ENCODE assay signal across 18 mouse cellular contexts in genomic region chr4:116764001-116764400, GRCm38 (mm10). TPM values are rescaled to one million over a fixed set of nuclear protein-coding genes. Genes with fewer than 3 reads are reported as not detected.
DNase-seq lines count a peak whose midpoint lies in the region; TF ChIP-seq lines count a peak whose summit lies in the region.
"Had no signal": no experiment of that assay in that cellular context is flagged by ENCODE, and none has a peak within 500 bp of the region (broad histone marks: within the 10 kb centered on the region; RNA-seq: fewer than 3 reads in every experiment).

No protein-coding gene starts in this region.

- in situ Hi-C loops in ES-E14 (cut with MboI; ENCODE audit: low sequenced_read_pairs in 2 of 2, unreplicated experiment in 2 of 2), result no loop called here

- no peak overlapping the region for H3K9ac ChIP-seq in ES-E14 (ENCODE audit: insufficient read depth, low read depth, low read length, poor library complexity, severe bottlenecking)
- H3K9ac ChIP-seq: embryonic facial prominence, embryonic 12.5 days had no signal

- no peak overlapping the region for H3K4me3 ChIP-seq in ES-E14 (ENCODE audit: insufficient read depth in 1 of 2, low read depth in 1 of 2, low read length in 2 of 2, poor library complexity in 1 of 2, severe bottlenecking in 1 of 2)
- H3K4me3 ChIP-seq in gastrocnemius, adult 2 months, result no peak overlapping the region
- H3K4me3 ChIP-seq: embryonic facial prominence, embryonic 10.5 days; embryonic facial prominence, embryonic 12.5 days had no signal

- H3K4me1 ChIP-seq in ES-E14 (ENCODE audit: control insufficient read depth in 2 of 2, insufficient read depth in 2 of 2, low read length in 2 of 2, poor library complexity in 1 of 2), result peaks cover 4 to 7% of the 10 kb centered on the region in 2 experiments; a peak in 1 of 4 replicates
- H3K4me1 ChIP-seq: embryonic facial prominence, embryonic 10.5 days; embryonic facial prominence, embryonic 12.5 days had no signal

- peaks cover 4% of the 10 kb centered on the region for H3K36me3 ChIP-seq in ES-E14 (ENCODE audit: control insufficient read depth, insufficient read depth, low read length, poor library complexity, severe bottlenecking)
- H3K36me3 ChIP-seq: embryonic facial prominence, embryonic 10.5 days; embryonic facial prominence, embryonic 12.5 days had no signal

- H3K9me3 ChIP-seq in ES-E14 (ENCODE audit: control insufficient read depth, insufficient read depth, low read depth, low read length), result no peaks in the 10 kb centered on the region
- H3K9me3 ChIP-seq: embryonic facial prominence, embryonic 10.5 days; embryonic facial prominence, embryonic 12.5 days had no signal

- DNase-seq in 3134 (ENCODE audit: extremely low read depth, insufficient read length, low spot score) (peak; percentile 20), 3T3-L1 (ENCODE audit: low read depth, low spot score) (peak; percentile 48), ES-E14 (ENCODE audit: low read depth, low spot score) (no peak), ZHBTc4 (ENCODE audit: low read depth, low spot score) (peak; percentile 37)
- DNase-seq in gastrocnemius, adult 2 months, result no peak
- DNase-seq in kidney, postnatal 10 days, result no peak
- DNase-seq in layer of hippocampus, adult 8-10 months (ENCODE audit: low spot score in 2 of 2), result no peak
- DNase-seq: adrenal gland, adult 2 months; adrenal gland, postnatal 10 days; adrenal gland, postnatal 25 days; cerebellum, adult 11 months; cerebellum, adult 18-20 months; cerebellum, adult 8-10 months; cerebellum, adult 9-11 months; cerebellum, postnatal 14 days; cerebellum, postnatal 36 days had no signal

- TF ChIP-seq CTCF in gastrocnemius, adult 2 months (IDR thresholded peaks at IDR 0.05), result no peak

- 0 out of 2 replicates have a peak overlapping the region, but pooled peaks have one; percentile 22 for H3K27ac ChIP-seq in ES-E14 (ENCODE audit: insufficient read depth, low read depth, low read length, poor library complexity, severe bottlenecking)
- no peak overlapping the region for H3K27ac ChIP-seq in gastrocnemius, adult 2 months
- H3K27ac ChIP-seq: embryonic facial prominence, embryonic 10.5 days; embryonic facial prominence, embryonic 12.5 days had no signal

- intact Hi-C loops in gastrocnemius, adult 2 months (cut with DNase I), result no loop called here

TF ChIP-seq in ES-E14, 5 proteins besides CTCF, POLR2A, EP300 and RAD21:
- TF ChIP-seq ZC3H11A (IDR thresholded peaks at IDR 0.05; ENCODE audit: borderline replicate concordance, low read depth, low read length) (no peak), ZNF384 (IDR thresholded peaks at IDR 0.05; ENCODE audit: low read depth, low read length) (no peak), CHD2 (IDR thresholded peaks at IDR 0.05; ENCODE audit: low read depth, low read length) (no peak), HCFC1 (IDR thresholded peaks at IDR 0.05; ENCODE audit: borderline replicate concordance, insufficient read depth, low read length) (no peak), MAFK (IDR thresholded peaks at IDR 0.05; ENCODE audit: insufficient read depth, low read depth, low read length) (no peak)

RNA-seq across cellular contexts. Expression of gene Tesk2, which starts 43.3 kb away (rescaled TPM):
- total RNA-seq in ES-E14 (2012; rRNA removed), result 15.3 and 20.6 TPM in 2 replicates
- total RNA-seq in gastrocnemius, adult 2 months (2021), result 1 to 10 TPM; 1.5 TPM
- 1 to 10 TPM; 4.1 to 5.9 (median 4.7) TPM for total RNA-seq in layer of hippocampus, adult 8-10 months (2022)

RNA-seq across cellular contexts. Expression of gene Toe1, which starts 43.4 kb away (rescaled TPM):
- 47.4 and 51.9 TPM in 2 replicates for total RNA-seq in ES-E14 (2012; rRNA removed)
- total RNA-seq in gastrocnemius, adult 2 months (2021), result 1 to 10 TPM; 4.1 to 5.4 TPM
- 10 to 100 TPM; 11.3 to 16.1 (median 14.0) TPM for total RNA-seq in layer of hippocampus, adult 8-10 months (2022)

RNA-seq across cellular contexts. Expression of gene Mutyh, which starts 43.5 kb away (rescaled TPM):
- 23.1 and 32.2 TPM in 2 replicates for total RNA-seq in ES-E14 (2012; rRNA removed)
- 1 to 10 TPM in 1 of 2 experiments, under 1 TPM in 1; 0.87 to 1.8 TPM for total RNA-seq in gastrocnemius, adult 2 months (2021)
- total RNA-seq in layer of hippocampus, adult 8-10 months (2022), result 1 to 10 TPM; 2.0 to 4.9 (median 2.9) TPM

RNA-seq across cellular contexts. Expression of gene Ccdc163, which starts 55.7 kb away (rescaled TPM):
- total RNA-seq in ES-E14 (2012; rRNA removed), result 18.6 and 21.9 TPM in 2 replicates
- total RNA-seq in gastrocnemius, adult 2 months (2021), result 1 to 10 TPM; 1.9 to 3.8 TPM
- 1 to 10 TPM; 4.9 to 8.9 (median 6.2) TPM for total RNA-seq in layer of hippocampus, adult 8-10 months (2022)

RNA-seq across cellular contexts. Expression of gene Mmachc, which starts 55.8 kb away (rescaled TPM):
- total RNA-seq in ES-E14 (2012; rRNA removed), result 15.8 and 18.7 TPM in 2 replicates
- 10 to 100 TPM; 25.5 to 46.4 TPM for total RNA-seq in gastrocnemius, adult 2 months (2021)
- total RNA-seq in layer of hippocampus, adult 8-10 months (2022), result 10 to 100 TPM; 15.4 to 20.4 (median 17.5) TPM

Comparison
In these comparisons a context has a peak if more than half of its experiments do, and no peak if none do; other contexts are left out.
1. DNase-seq: peak in 3134 (single experiment), 3T3-L1 (single experiment) and ZHBTc4 (single experiment); none in ES-E14 (single experiment), gastrocnemius, adult 2 months (single experiment), kidney, postnatal 10 days (single experiment) and layer of hippocampus, adult 8-10 months (0 of 2).